Mouse (Mus musculus): ENCODE results near the gene Dnm1.
"Not testable (repeated sequence)": the region's sequence is repeated elsewhere in the genome, so short reads cannot be mapped to it uniquely, and the experiment has no call there.

Dnm1 gene

GRCm38 (mm10) chr2:32311443-32312317 lies 41.5 kb downstream of the Dnm1 start:
- DNase-seq, result no peak

GRCm38 (mm10) chr2:32310096-32310845 lies 42.9 kb downstream of the Dnm1 start:
- DNase-seq, result no peak

DNA sequence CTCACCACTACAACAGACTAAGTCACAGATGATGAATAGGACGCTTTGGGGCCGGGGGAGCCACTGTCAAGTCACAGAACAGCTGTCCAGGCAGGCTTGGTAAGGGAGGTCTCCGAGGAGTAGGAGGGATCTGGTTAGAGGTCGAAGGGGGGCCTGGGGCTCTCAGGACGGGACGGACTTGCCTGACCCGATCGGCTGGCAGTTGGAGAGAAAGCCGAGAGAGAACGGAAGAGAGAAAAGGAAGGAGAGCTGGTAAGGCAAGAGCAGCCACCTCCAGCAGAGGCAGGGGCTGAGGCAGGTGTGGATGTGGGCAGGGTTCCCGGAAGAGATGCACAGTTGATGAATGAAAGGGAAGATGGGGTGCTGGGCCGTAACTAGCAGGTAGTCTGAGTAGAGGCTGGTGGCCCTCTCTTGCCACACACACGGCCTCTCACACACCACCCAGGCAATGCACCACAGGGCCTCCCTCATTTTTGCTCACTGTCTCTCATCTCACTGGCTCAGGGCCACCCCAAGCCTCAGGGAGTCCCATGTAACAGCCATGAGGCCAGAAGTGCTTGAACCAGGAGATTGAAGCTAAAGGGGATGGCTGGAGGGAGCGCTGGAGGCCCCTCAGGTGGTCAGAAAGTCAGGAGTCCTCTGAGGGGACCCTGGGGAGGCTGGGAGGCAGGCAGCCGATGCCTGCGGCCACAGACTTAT lies 44.1 kb downstream of the Dnm1 start:
- DNase-seq, result no peak

DNA sequence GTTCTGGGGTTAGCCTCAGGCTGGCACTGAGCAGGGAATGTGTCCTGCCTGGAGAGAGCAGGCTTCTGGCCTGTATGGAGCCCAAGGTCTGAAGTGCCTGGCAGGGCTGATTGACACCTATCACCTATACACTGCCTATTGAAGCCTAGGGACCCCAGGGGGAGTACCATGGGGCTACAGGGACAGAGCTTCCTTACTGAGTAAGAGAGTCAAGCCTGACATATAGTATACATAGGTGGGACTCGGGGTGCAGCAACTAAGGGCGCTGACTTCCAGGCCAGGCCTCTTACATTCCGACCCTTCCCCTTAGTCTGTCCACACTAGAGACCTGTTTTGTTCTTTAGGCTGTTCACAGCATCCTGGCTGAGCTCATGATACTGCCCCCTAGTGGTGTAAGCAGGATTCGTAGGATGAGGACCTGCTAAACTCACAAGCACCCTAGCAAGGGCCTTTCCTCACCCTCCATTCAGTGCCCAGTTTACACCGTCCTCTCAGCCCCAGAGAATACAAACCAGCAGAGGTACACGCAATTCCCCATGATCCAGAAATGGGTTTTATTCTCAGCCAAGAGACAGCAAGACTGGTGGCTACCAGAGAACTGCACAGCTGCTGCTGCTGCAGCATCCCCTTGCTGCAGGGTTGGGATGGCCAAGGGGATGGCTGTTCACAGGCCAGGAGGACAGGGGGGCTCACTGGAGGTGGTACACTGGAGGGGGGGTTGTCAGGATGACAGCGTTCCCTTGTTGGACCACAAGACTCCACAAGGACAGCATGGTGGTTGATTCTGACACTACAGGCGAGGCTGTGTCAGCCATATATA lies 45.0 kb downstream of the Dnm1 start:
- peak; percentile 61 for DNase-seq

- DNase-seq, result no peak
These were observed 45.8 kb downstream of the Dnm1 start for GRCm38 (mm10) chr2:32307247-32307798.

DNA sequence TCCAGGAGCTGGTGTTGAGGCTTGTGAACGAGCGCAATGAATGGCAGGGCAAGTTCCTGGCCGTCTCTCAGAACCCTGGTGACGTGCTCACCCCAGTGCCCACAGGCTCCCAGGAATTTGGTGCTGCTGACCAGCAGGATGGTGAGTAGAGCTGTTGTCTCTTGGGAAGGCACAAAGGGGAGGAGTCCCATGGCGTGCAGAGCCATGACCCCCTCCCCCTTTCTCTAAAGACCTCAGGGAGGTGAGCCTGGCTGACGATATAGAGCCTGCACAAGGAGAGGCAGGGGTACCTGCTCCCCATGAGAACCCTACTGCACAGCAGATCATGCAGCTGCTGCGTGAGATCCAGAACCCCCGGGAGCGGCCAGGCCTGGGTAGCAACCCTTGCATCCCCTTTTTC lies 47.0 kb downstream of the Dnm1 start:
- DNase-seq, result no peak

DNA sequence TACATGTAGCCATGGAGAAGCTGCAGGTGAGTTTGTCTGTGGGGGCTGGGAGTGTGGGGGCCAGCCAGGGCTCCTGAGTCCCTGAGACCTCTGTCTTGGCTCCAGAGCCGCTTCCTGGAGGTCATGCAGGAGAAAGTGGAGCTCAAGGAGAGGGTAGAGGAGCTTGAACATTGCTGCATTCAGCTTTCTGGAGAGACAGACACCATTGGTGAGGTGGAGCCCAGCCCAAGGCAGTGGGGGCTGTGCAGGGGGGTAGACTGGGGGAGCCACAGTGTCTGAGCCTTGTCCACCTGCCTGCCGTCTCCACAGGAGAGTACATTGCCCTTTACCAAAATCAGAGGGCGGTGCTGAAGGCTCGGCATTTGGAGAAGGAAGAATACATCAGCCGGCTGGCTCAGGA lies 47.5 kb downstream of the Dnm1 start:
- DNase-seq, result no peak

GRCm38 (mm10) chr2:32304145-32304832 lies 48.8 kb downstream of the Dnm1 start:
- peak; percentile 55 for DNase-seq

DNA sequence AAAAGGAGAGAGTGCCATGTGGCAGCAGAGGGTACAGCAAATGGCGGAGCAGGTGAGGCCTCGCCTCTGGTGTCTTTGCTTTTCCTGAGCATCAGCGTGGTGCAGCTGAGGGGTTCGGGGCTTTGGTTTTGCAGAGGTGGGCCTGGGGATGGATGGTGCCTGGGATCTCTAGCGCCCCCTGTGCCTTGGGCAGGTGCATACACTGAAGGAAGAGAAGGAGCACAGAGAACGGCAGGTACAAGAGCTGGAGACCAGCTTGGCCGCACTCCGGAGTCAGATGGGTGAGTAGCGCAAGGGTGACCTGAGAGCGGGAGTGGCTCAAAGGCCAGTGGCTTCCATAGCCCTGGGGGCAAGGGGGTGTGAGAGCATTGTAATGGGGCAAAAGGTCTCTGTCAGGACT lies 50.2 kb downstream of the Dnm1 start:
- no peak for DNase-seq

DNA sequence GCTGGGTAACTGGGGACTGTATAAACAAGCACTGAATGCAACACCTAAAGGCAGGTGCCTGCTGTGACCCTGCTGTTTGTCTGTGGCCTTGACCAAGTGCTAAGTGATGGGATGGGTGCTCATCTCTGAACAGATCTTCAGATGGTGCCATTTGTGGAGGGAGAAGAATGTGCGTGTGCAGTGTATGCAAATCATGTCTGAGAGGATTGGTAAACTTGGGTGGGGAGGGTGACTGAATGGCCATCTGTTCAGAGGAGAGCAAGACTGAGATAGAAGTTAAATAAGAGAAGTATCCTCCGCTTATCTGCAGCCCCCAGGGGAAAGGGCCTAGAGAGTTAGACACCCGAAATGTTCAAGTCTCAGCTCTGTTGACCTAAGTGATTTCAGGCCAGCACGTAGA lies 53.7 kb downstream of the Dnm1 start:
- DNase-seq, result no peak

GRCm38 (mm10) chr2:32295842-32296241 lies 57.3 kb downstream of the Dnm1 start:
- DNase-seq, result not testable (repeated sequence)

DNA sequence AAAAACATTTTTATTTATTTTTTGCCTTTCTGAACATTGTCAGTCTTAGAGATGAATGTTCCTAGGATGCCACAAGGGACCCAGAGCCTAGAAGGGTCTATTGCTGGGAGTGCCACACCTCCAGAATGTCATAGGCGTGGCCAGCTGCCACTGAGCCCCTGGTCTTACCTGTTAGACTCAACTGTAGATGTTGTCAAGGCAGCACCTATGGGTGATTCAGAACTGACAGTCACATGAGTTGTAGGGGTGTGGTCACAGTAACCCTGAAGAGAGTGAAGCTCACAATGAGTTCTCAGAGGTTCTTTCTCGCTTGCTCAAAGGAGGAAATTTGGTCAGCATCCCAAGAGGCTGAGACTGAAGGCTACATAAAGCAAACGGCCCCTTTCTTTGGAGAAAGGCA lies 57.9 kb downstream of the Dnm1 start:
- DNase-seq, result no peak

DNA sequence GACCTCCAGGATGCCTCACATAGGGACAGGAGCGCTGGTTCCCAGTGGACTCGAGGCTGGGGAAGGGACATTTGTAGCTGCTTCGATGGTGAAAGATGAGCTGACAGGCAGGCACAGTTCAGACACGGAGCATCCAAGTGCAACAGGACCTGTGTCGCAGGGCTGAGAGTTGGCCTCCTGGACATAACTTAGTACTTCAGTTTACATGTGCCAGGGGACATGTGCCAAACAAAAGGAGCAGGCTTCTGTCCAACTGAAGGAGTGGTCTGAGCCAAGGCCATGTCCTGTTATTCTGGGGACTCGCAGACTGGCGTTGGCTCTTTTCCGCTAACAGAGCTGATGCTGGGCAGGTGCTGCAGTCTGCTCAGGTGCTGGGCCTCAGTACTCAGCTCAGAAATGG lies 58.8 kb downstream of the Dnm1 start:
- DNase-seq, result no peak

DNA sequence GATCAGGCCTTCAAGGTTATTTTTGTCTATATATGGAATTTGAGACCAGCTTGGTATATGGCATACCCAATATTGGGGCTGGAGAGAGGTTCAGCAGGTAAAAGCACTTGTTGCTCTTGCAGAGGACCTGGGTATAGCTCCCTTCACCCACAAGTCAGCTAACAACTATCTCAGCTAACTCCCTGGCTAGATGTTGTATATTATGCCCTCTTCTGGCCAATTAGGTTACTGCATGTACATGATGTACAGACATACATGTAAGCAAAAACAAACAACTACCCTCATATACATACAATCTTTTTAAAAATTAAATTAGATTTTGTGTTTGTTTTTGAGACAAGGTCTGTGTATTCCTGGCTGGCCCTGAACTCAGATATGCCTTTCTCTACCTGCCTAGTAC lies 63.6 kb downstream of the Dnm1 start:
- DNase-seq, result no peak

DNA sequence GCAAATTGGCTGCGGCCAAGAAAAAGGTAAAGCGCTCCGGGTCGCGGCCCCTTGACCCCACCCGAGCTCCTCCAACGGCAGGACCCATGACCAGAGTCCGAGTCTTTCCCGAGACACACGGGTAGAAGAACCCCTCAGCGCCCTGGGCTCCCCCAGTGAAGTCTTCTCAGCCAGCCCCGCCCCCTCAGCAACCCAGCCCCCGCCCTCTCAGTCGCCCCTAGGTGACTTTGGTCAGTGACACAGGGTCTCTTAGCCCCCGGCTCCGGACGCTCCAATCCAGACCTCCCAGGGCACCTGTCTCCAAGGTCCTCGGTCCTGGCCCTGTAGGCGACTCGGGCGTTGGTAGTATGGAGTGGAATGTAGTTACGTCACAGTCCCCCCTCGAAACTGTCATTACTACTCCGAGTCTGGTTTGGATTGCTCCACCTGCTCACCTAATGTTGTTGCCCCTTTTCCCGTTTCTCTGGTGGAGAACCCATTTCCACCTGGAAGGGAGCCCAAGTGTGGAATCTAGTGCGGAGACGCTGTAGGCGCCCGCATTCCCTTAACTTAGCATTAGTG lies 64.7 kb downstream of the Dnm1 start:
- DNase-seq, result no peak

DNA sequence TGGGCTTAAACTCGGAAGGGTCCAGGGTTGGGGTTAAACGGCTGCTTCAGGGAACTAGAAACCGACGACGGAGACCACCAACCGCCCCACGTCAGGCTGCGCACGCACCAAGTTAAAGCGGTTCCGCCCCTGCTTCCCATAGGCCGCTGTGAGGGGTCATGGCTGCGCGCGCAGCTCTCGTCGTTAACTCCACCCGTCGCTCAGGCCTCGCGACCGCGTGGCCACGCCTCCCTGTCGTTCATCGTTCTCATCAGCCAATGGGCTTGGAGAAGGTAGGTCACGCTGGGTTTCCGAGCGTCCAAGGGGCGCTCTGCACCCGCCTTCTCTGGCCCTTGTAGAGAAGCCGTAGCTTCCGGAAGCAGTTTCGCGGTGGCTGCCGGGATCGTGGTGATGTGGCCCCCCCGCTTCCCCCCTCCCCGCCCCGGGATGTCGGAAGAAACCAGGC lies 65.2 kb downstream of the Dnm1 start, which contains the start of gene Swi5:
Gene Swi5 (minus strand): TSS at position 153 of the 445 bp plus-strand sequence.
- peak; percentile 97 for DNase-seq

- peak; percentile 8 for DNase-seq
These were observed 65.8 kb downstream of the Dnm1 start, which contains the start of gene Golga2 for GRCm38 (mm10) chr2:32287334-32287840. Gene Golga2 (plus strand): TSS chr2:32287384.

DNA sequence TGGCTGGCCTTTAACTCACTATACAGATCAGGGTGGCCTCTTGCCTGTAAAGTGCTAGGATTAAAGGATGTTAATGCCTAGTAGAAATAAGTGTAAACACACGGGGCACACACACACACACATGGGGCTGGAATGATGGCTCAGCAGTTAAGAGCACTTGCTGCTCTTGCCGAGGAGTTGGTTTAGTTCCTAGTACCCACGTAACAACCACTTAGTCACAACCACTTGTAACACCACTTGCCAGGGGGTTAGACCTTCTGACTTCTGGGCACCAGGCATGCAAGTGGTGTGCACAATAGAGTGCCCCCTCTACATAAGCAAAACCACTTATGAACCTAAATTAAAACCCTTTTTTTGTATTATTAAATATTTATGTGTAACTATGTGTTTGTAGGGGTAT lies 69.2 kb downstream of the Dnm1 start:
- no peak for DNase-seq

DNA sequence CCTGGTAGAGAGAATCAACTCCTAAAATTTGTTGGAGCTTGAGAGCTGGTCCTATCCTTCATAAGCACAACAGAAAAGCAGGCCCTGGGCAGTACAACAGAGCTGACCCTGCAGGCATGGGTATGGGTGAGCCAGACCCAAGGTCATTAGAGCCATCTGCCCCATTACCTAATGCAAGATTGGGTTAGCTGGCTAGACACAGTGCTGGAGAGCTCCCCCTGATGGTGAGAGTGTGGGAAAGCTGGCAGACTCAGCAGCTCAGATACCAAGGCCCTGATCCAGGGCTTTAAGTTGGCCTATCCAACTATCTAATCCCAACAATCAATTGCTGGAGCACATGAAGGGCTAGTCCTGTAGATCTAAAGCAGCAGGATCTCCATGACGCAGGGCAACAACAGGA lies 70.4 kb downstream of the Dnm1 start:
- DNase-seq, result peak; percentile 71

DNA sequence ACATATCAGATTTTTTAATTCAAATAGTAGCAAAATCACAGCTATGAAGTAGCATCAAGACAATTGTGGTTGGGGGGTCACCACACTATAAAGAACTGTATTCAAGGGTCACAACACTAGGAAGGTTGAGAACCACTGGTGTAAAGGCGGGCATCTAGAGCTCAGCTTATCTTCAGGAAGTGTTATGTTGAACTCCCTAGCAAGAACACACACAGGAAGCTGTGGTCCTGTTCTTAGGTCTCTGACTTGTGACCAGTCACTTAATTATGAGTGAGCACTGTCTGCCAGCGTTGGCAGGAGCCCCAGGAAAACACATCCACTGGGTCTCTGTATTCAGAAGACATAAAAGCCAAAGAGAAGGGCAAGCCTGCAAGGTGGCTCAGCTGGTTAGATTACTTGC lies 70.8 kb downstream of the Dnm1 start:
- DNase-seq, result no peak

DNA sequence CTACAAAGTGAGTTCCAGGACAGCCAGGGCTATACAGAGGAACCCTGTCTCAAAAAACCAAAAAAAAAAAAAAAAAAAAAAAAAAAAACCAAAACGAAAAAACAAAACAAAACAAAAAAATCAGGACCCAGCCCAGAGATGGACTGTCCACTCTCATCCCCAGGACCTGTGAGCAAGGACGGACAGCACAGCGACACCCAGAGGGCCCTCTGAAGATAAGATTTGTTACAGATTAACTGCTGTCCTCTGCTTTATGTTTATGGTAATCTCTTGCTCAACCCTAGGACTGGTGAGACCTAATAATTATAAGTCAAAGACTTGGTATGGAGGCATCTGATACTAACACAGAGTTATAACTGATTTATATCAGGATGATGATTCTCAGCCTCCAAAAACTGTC lies 77.3 kb downstream of the Dnm1 start:
- no peak for DNase-seq

Measured in kidney, adult 18-20 months (tissue).